Mouse (Mus musculus): ENCODE results near the gene Trim26. TPM values are rescaled to one million over a fixed set of nuclear protein-coding genes. Genes with fewer than 3 reads are reported as not detected.

Gene Trim26
- polyA plus RNA-seq, 1 experiment from 2014 or later: 55.8 TPM

Other genes starting within 250 kb of the Trim26 start
- gene H2-M9, start 194.5 kb upstream of the Trim26 start, polyA plus RNA-seq (2016; fragmentation: Nextera tagmentation; extraction: Ambion mirVana): not detected in 2 replicates
- not detected in 2 replicates for gene H2-M1, start 164.9 kb upstream of the Trim26 start, polyA plus RNA-seq (2016; fragmentation: Nextera tagmentation; extraction: Ambion mirVana)
- not detected in 2 replicates for gene H2-M10.5, start 64.2 kb upstream of the Trim26 start, polyA plus RNA-seq (2016; fragmentation: Nextera tagmentation; extraction: Ambion mirVana)
- not detected in 2 replicates for gene H2-M10.6, start 25.0 kb upstream of the Trim26 start, polyA plus RNA-seq (2016; fragmentation: Nextera tagmentation; extraction: Ambion mirVana)
- 0.17 and 0.40 TPM in 2 replicates for gene Trim15, start 30.1 kb downstream of the Trim26 start, polyA plus RNA-seq (2016; fragmentation: Nextera tagmentation; extraction: Ambion mirVana)
- 6.6 and 7.2 TPM in 2 replicates for gene Trim10, start 32.4 kb downstream of the Trim26 start, polyA plus RNA-seq (2016; fragmentation: Nextera tagmentation; extraction: Ambion mirVana)
- gene Trim40, start 53.0 kb downstream of the Trim26 start, polyA plus RNA-seq (2016; fragmentation: Nextera tagmentation; extraction: Ambion mirVana): not detected in 2 replicates
- not detected in 2 replicates for gene Trim31, start 61.0 kb downstream of the Trim26 start, polyA plus RNA-seq (2016; fragmentation: Nextera tagmentation; extraction: Ambion mirVana)
- 0.23 and 0.41 TPM in 2 replicates for gene Rnf39, start 105.8 kb downstream of the Trim26 start, polyA plus RNA-seq (2016; fragmentation: Nextera tagmentation; extraction: Ambion mirVana)
- gene Ppp1r11, start 114.6 kb downstream of the Trim26 start, polyA plus RNA-seq (2016; fragmentation: Nextera tagmentation; extraction: Ambion mirVana): 111 and 122 TPM in 2 replicates
- gene Znrd1, start 121.4 kb downstream of the Trim26 start, polyA plus RNA-seq (2016; fragmentation: Nextera tagmentation; extraction: Ambion mirVana): 98.7 and 112 TPM in 2 replicates
- 4.8 and 6.5 TPM in 2 replicates for gene Znrd1as, start 121.5 kb downstream of the Trim26 start, polyA plus RNA-seq (2016; fragmentation: Nextera tagmentation; extraction: Ambion mirVana)
- not detected in 2 replicates for gene 2410137M14Rik, start 144.1 kb downstream of the Trim26 start, polyA plus RNA-seq (2016; fragmentation: Nextera tagmentation; extraction: Ambion mirVana)
- gene H2-M5, start 152.4 kb downstream of the Trim26 start, polyA plus RNA-seq (2016; fragmentation: Nextera tagmentation; extraction: Ambion mirVana): 1.2 and 1.3 TPM in 2 replicates
- gene Zfp57, start 164.0 kb downstream of the Trim26 start, polyA plus RNA-seq (2016; fragmentation: Nextera tagmentation; extraction: Ambion mirVana): 151 and 169 TPM in 2 replicates
- 0.38 and 0.70 TPM in 2 replicates for gene Mog, start 186.3 kb downstream of the Trim26 start, polyA plus RNA-seq (2016; fragmentation: Nextera tagmentation; extraction: Ambion mirVana)
- gene Gabbr1, start 208.8 kb downstream of the Trim26 start, polyA plus RNA-seq (2016; fragmentation: Nextera tagmentation; extraction: Ambion mirVana): 19.8 and 20.5 TPM in 2 replicates

Data from embryonic facial prominence, embryonic 12.5 days (tissue).